Comparison of ENCODE assay signal across 15 mouse cellular contexts in the genomic region with DNA sequence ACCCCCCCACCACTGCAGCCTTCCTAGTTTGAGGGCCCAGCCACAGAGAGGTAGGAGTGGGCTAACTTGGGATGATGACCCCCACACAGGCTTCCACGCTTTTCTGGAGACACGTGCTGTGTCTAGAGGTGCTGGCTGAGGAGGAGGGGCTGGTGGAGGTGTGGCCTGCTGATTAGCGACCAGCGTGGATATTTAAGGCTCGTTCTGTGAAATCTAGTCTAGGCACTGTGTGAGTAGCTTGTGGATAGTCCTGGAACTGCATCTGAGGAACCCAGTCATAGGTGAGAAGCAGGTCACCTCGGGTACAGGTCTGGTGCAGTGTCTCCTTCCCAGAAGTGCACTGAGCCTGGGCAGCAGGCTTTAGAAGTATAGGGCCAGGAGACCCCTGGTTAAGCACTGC. TPM values are rescaled to one million over a fixed set of nuclear protein-coding genes. Genes with fewer than 3 reads are reported as not detected.
DNase-seq lines count a peak whose midpoint lies in the region; ATAC-seq and TF ChIP-seq lines count a peak whose summit lies in the region.
"Had no signal": no experiment of that assay in that cellular context is flagged by ENCODE, and none has a peak within 500 bp of the region (broad histone marks: within the 10 kb centered on the region; RNA-seq: fewer than 3 reads in every experiment).

No protein-coding gene starts in this region.

- peak overlapping the region; percentile 35 for H3K27ac ChIP-seq in heart, embryonic 15.5 days
- peak overlapping the region; percentile 33; the same call in 1 of the 2 replicates for H3K27ac ChIP-seq in liver, embryonic 12.5 days
- no peak overlapping the region for H3K27ac ChIP-seq in liver, embryonic 14.5 days
- no peak overlapping the region for H3K27ac ChIP-seq in midbrain, embryonic 11.5 days (ENCODE audit: low read depth, low read length)
- H3K27ac ChIP-seq: forebrain, embryonic 13.5 days; hindbrain, embryonic 14.5 days; neural tube, embryonic 15.5 days had no signal

- H3K9ac ChIP-seq in heart, embryonic 15.5 days = no peak overlapping the region
- H3K9ac ChIP-seq in liver, embryonic 12.5 days = no peak overlapping the region
- H3K9ac ChIP-seq in liver, embryonic 14.5 days (replicated peaks) = no peak overlapping the region
- H3K9ac ChIP-seq in midbrain, embryonic 11.5 days (ENCODE audit: low read length) = no peak overlapping the region
- H3K9ac ChIP-seq: forebrain, embryonic 13.5 days; hindbrain, embryonic 14.5 days; neural tube, embryonic 15.5 days had no signal

- H3K27me3 ChIP-seq in heart, embryonic 15.5 days = no peaks in the 10 kb centered on the region
- H3K27me3 ChIP-seq in liver, embryonic 12.5 days (replicated peaks) = no peaks in the 10 kb centered on the region
- no peaks in the 10 kb centered on the region for H3K27me3 ChIP-seq in liver, embryonic 14.5 days (ENCODE audit: control insufficient read depth, insufficient read depth, low read length)
- H3K27me3 ChIP-seq in midbrain, embryonic 11.5 days (ENCODE audit: control insufficient read depth, insufficient read depth, low read length) = no peaks in the 10 kb centered on the region
- H3K27me3 ChIP-seq: forebrain, embryonic 13.5 days; neural tube, embryonic 15.5 days had no signal

- intact Hi-C loops in heart, postnatal 25 days (cut with DNase I) = no loop called here

- H3K4me3 ChIP-seq in heart, embryonic 15.5 days = no peak overlapping the region
- no peak overlapping the region for H3K4me3 ChIP-seq in liver, embryonic 12.5 days
- no peak overlapping the region for H3K4me3 ChIP-seq in liver, embryonic 14.5 days (ENCODE audit: insufficient read depth in 1 of 2, low read depth in 2 of 2, low read length in 2 of 2)
- no peak overlapping the region for H3K4me3 ChIP-seq in midbrain, embryonic 11.5 days (ENCODE audit: low read depth, low read length)
- H3K4me3 ChIP-seq: forebrain, embryonic 13.5 days; neural tube, embryonic 15.5 days had no signal

- no peaks in the 10 kb centered on the region for H3K9me3 ChIP-seq in heart, embryonic 15.5 days (replicated peaks)
- no peaks in the 10 kb centered on the region for H3K9me3 ChIP-seq in liver, embryonic 12.5 days (replicated peaks)
- H3K9me3 ChIP-seq in liver, embryonic 14.5 days (ENCODE audit: control insufficient read depth, low read length) = no peaks in the 10 kb centered on the region
- H3K9me3 ChIP-seq in midbrain, embryonic 11.5 days (ENCODE audit: control insufficient read depth, low read length) = no peaks in the 10 kb centered on the region
- H3K9me3 ChIP-seq: forebrain, embryonic 13.5 days; neural tube, embryonic 15.5 days had no signal

- WGBS in heart, embryonic 15.5 days = 26% methylated on average over 6 of the region's 6 CpGs
- 19% methylated on average over 6 of the region's 6 CpGs for WGBS in liver, embryonic 12.5 days (ENCODE audit: insufficient replicate concordance)
- 16% methylated on average over 6 of the region's 6 CpGs for WGBS in liver, embryonic 14.5 days (ENCODE audit: insufficient replicate concordance)
- 60% methylated on average over 6 of the region's 6 CpGs for WGBS in midbrain, embryonic 11.5 days

- H3K4me1 ChIP-seq in heart, embryonic 15.5 days (replicated peaks) = peaks cover 54% of the 10 kb centered on the region
- H3K4me1 ChIP-seq in liver, embryonic 12.5 days = peaks cover 87% of the 10 kb centered on the region
- peaks cover 21 to 48% of the 10 kb centered on the region in 2 experiments for H3K4me1 ChIP-seq in liver, embryonic 14.5 days (replicated peaks; ENCODE audit: control insufficient read depth in 2 of 2, insufficient read depth in 2 of 2, low read length in 1 of 2)
- H3K4me1 ChIP-seq in midbrain, embryonic 11.5 days (ENCODE audit: control insufficient read depth, insufficient read depth, low read length) = no peaks in the 10 kb centered on the region

- no peak overlapping the region for H3K4me2 ChIP-seq in heart, embryonic 15.5 days
- H3K4me2 ChIP-seq in liver, embryonic 12.5 days = no peak overlapping the region
- H3K4me2 ChIP-seq in liver, embryonic 14.5 days (ENCODE audit: low read depth) = no peak overlapping the region
- H3K4me2 ChIP-seq in midbrain, embryonic 11.5 days = no peak overlapping the region
- H3K4me2 ChIP-seq: forebrain, embryonic 13.5 days; hindbrain, embryonic 14.5 days; neural tube, embryonic 15.5 days had no signal

- TF ChIP-seq EP300 in liver, embryonic 14.5 days (IDR thresholded peaks at IDR 0.05; ENCODE audit: low read depth) = no peak

- ATAC-seq in heart, embryonic 15.5 days (replicated peaks; ENCODE audit: insufficient number of reproducible peaks, insufficient read depth, low FRiP score, low read depth) = no peak
- peak; percentile 34 for ATAC-seq in liver, embryonic 12.5 days
- ATAC-seq in common myeloid progenitor, adult 5-6 weeks (replicated peaks; ENCODE audit: low read depth, poor library complexity, severe bottlenecking) = peak; percentile 38
- ATAC-seq in liver, embryonic 14.5 days (ENCODE audit: insufficient read depth) = peak; percentile 21; the same call in 1 of the 2 replicates
- no peak for ATAC-seq in midbrain, embryonic 11.5 days (ENCODE audit: low FRiP score)
- ATAC-seq: activated CD4-positive, CD25-positive, alpha-beta regulatory T cell, adult 4 months; forebrain, embryonic 13.5 days had no signal

- no peak for DNase-seq in heart, postnatal 25 days (ENCODE audit: low spot score)
- no peak for DNase-seq in liver
- DNase-seq in liver, embryonic 14.5 days (ENCODE audit: low read depth in 3 of 3, low spot score in 3 of 3) = no peak
- no peak for DNase-seq in adrenal gland, adult (ENCODE audit: inconsistent age in 2 of 2, low spot score in 1 of 2)
- DNase-seq in midbrain, embryonic 11.5 days (ENCODE audit: low spot score, missing footprints) = no peak
- DNase-seq: adrenal gland, postnatal 36 days; cerebellum, adult 9-10 months; retina, postnatal 1 day had no signal

- H3K36me3 ChIP-seq in heart, embryonic 15.5 days = peaks cover 45% of the 10 kb centered on the region
- H3K36me3 ChIP-seq in liver, embryonic 12.5 days = peaks cover 56% of the 10 kb centered on the region
- peaks cover 54% of the 10 kb centered on the region for H3K36me3 ChIP-seq in liver, embryonic 14.5 days (replicated peaks; ENCODE audit: control insufficient read depth, insufficient read depth, low read depth)
- no peaks in the 10 kb centered on the region for H3K36me3 ChIP-seq in midbrain, embryonic 11.5 days (ENCODE audit: control insufficient read depth, insufficient read depth, low read length)
- H3K36me3 ChIP-seq: neural tube, embryonic 15.5 days had no signal

- TF ChIP-seq CTCF in liver, embryonic 14.5 days (IDR thresholded peaks at IDR 0.05; ENCODE audit: low read depth) = no peak

RNA-seq across cellular contexts. Expression of a gene that starts 29.6 kb away (rescaled TPM):
- polyA plus RNA-seq in heart, embryonic 15.5 days (2015; fragmentation: Nextera tagmentation; extraction: Ambion mirVana) = 208 and 228 TPM in 2 replicates
- 100 to 1,000 TPM; 238 to 253 TPM for total RNA-seq in heart, postnatal 25 days (2021)
- polyA plus RNA-seq in liver, embryonic 12.5 days (2016; fragmentation: Nextera tagmentation; extraction: Ambion mirVana) = 69.4 and 69.9 TPM in 2 replicates
- 3.8 and 5.4 TPM in 2 replicates for total RNA-seq in common myeloid progenitor, adult 5-6 weeks (2017)
- 41.9 and 44.6 TPM in 2 replicates for polyA plus RNA-seq in liver, embryonic 14.5 days (2012; rRNA removed)
- polyA plus RNA-seq in liver, embryonic 14.5 days (2014; fragmentation: Nextera tagmentation; extraction: Ambion mirVana) = 34.6 and 37.7 TPM in 2 replicates
- 5.8 and 6.5 TPM in 2 replicates for polyA plus RNA-seq in midbrain, embryonic 11.5 days (2014; fragmentation: Nextera tagmentation; extraction: Ambion mirVana)

Comparison
In these comparisons a context has a peak if more than half of its experiments do, and no peak if none do; other contexts are left out.
1. H3K27ac ChIP-seq: peak in heart, embryonic 15.5 days (single experiment) and liver, embryonic 12.5 days (single experiment); none in liver, embryonic 14.5 days (single experiment) and midbrain, embryonic 11.5 days (single experiment).
2. ATAC-seq: peak in liver, embryonic 12.5 days (single experiment), common myeloid progenitor, adult 5-6 weeks (single experiment) and liver, embryonic 14.5 days (single experiment); none in heart, embryonic 15.5 days (single experiment) and midbrain, embryonic 11.5 days (single experiment).